Mouse (Mus musculus) lung, embryonic 15.5 days (tissue): ENCODE measurements around the gene Serac1. TPM values are rescaled to one million over a fixed set of nuclear protein-coding genes. Genes with fewer than 3 reads are reported as not detected.

Experiments
- ATAC-seq: fragments of 200-750 bp; cut with Nextera tagmentation; 2 replicates; pipeline ENCODE4 v1.8.0; 2017; ENCODE audit warnings: moderate number of reproducible peaks, borderline replicate concordance; ENCODE audit not compliant: low FRiP score, low TSS enrichment; ENCODE audit errors: extremely low read depth
- H3K27ac ChIP-seq: fragments of 300-500 bp; sonication (generic); 2 replicates; pipeline ENCODE4 v1.5.1; 2015; ENCODE audit warnings: moderate library complexity, mild to moderate bottlenecking, inconsistent platforms
- H3K27me3 ChIP-seq: fragments of 300-500 bp; sonication (generic); 2 replicates; pipeline ENCODE4 v1.6.1; 2015; ENCODE audit warnings: inconsistent platforms
- H3K36me3 ChIP-seq: fragments of 300-500 bp; sonication (generic); 2 replicates; pipeline ENCODE4 v1.6.1; 2015; ENCODE audit warnings: inconsistent platforms
- H3K4me1 ChIP-seq: fragments of 300-500 bp; sonication (generic); 2 replicates; pipeline ENCODE4 v1.6.1; 2015; ENCODE audit warnings: inconsistent platforms
- H3K4me2 ChIP-seq: fragments of 300-500 bp; sonication (generic); 2 replicates; pipeline ENCODE4 v1.6.1; 2015; ENCODE audit warnings: inconsistent platforms, mild to moderate bottlenecking, moderate library complexity
- H3K4me3 ChIP-seq: fragments of 300-500 bp; sonication (generic); 2 replicates; pipeline ENCODE4 v1.5.1; 2015; ENCODE audit warnings: mild to moderate bottlenecking, inconsistent platforms
- H3K9ac ChIP-seq: fragments of 300-500 bp; sonication (generic); 2 replicates; pipeline ENCODE4 v1.6.1; 2015; ENCODE audit warnings: inconsistent platforms
- H3K9me3 ChIP-seq: fragments of 300-500 bp; sonication (generic); 2 replicates; pipeline ENCODE4 v1.6.1; 2016; ENCODE audit warnings: inconsistent platforms
- WGBS: fragments of 180-500 bp; shearing (Covaris S2); methylation state at CpG from one replicate; pipeline ENCODE4 v1.1.7; 2015; 5-methylcytosine and 5-hydroxymethylcytosine counted together
- polyA plus RNA-seq: library from polyadenylated mRNA; unstranded; fragments of >200 nt; fragmentation: Nextera tagmentation; extraction: Ambion mirVana; gene quantifications from 2 replicates; pipeline ENCODE4 v1.2.1, GENCODE M21; 2015

Gene Serac1
- polyA plus RNA-seq, 1 experiment from 2014 or later, result 4.1 TPM

- ATAC-seq, result no peak
- Histone ChIP-seq H3K4me2 (no peak overlapping the region), H3K36me3 (no peaks in the 10 kb centered on the region), H3K4me3 (no peak overlapping the region), H3K9me3 (no peaks in the 10 kb centered on the region), H3K4me1 (peaks cover 31% of the 10 kb centered on the region), H3K9ac (no peak overlapping the region), H3K27me3 (no peaks in the 10 kb centered on the region), H3K27ac (no peak overlapping the region)
- WGBS, result 57% methylated on average over 7 of the region's 7 CpGs
These were observed 77.7 kb downstream of the Serac1 start for GRCm38 (mm10) chr17:6001836-6002235.

- no peak for ATAC-seq
- Histone ChIP-seq H3K9ac (no peak overlapping the region), H3K4me2 (no peak overlapping the region), H3K4me1 (peaks cover 27% of the 10 kb centered on the region), H3K36me3 (no peaks in the 10 kb centered on the region), H3K27ac (no peak overlapping the region), H3K9me3 (no peaks in the 10 kb centered on the region), H3K27me3 (no peaks in the 10 kb centered on the region), H3K4me3 (no peak overlapping the region)
- WGBS, result 67% methylated on average over 6 of the region's 6 CpGs
These were observed 78.2 kb downstream of the Serac1 start for GRCm38 (mm10) chr17:6001389-6001788.

GRCm38 (mm10) chr17:6000864-6001319, 78.6 kb downstream of the Serac1 start:
- H3K4me1 ChIP-seq, result peaks cover 22% of the 10 kb centered on the region
- WGBS, result 78% methylated on average over 8 of the region's 8 CpGs
- no peak overlapping the region for H3K27ac ChIP-seq
- no peaks in the 10 kb centered on the region for H3K27me3 ChIP-seq
- H3K36me3 ChIP-seq, result no peaks in the 10 kb centered on the region
- H3K4me2 ChIP-seq, result no peak overlapping the region
- H3K9ac ChIP-seq, result no peak overlapping the region
- no peak for ATAC-seq
- no peak overlapping the region for H3K4me3 ChIP-seq
- no peaks in the 10 kb centered on the region for H3K9me3 ChIP-seq

GRCm38 (mm10) chr17:5999039-5999543, 80.5 kb downstream of the Serac1 start:
- H3K27ac ChIP-seq, result no peak overlapping the region
- no peak for ATAC-seq
- 76% methylated on average over 5 of the region's 5 CpGs for WGBS
- peaks cover 11% of the 10 kb centered on the region for H3K4me1 ChIP-seq
- H3K27me3 ChIP-seq, result no peaks in the 10 kb centered on the region
- no peaks in the 10 kb centered on the region for H3K9me3 ChIP-seq
- H3K4me2 ChIP-seq, result no peak overlapping the region
- no peak overlapping the region for H3K9ac ChIP-seq
- H3K36me3 ChIP-seq, result no peaks in the 10 kb centered on the region
- no peak overlapping the region for H3K4me3 ChIP-seq

- Histone ChIP-seq H3K36me3 (no peaks in the 10 kb centered on the region), H3K27ac (no peak overlapping the region), H3K27me3 (no peaks in the 10 kb centered on the region), H3K9ac (no peak overlapping the region), H3K4me1 (peaks cover 11% of the 10 kb centered on the region), H3K9me3 (no peaks in the 10 kb centered on the region), H3K4me2 (no peak overlapping the region), H3K4me3 (no peak overlapping the region)
- no peak for ATAC-seq
These were observed 81.4 kb downstream of the Serac1 start for GRCm38 (mm10) chr17:5998235-5998500.

- H3K27me3 ChIP-seq, result no peaks in the 10 kb centered on the region
- no peak overlapping the region for H3K4me2 ChIP-seq
- H3K4me3 ChIP-seq, result no peak overlapping the region
- ATAC-seq, result 0 out of 2 replicates have a peak, but pooled peaks have one; percentile 17
- H3K4me1 ChIP-seq, result peaks cover 11% of the 10 kb centered on the region
- no peaks in the 10 kb centered on the region for H3K9me3 ChIP-seq
- no peak overlapping the region for H3K9ac ChIP-seq
- 56% methylated on average over 16 of the region's 16 CpGs for WGBS
- H3K36me3 ChIP-seq, result no peaks in the 10 kb centered on the region
- peak overlapping the region; percentile 48 for H3K27ac ChIP-seq
These were observed 81.9 kb downstream of the Serac1 start for GRCm38 (mm10) chr17:5997380-5998234.

- Histone ChIP-seq H3K27ac (no peak overlapping the region), H3K4me3 (no peak overlapping the region), H3K9me3 (no peaks in the 10 kb centered on the region), H3K27me3 (no peaks in the 10 kb centered on the region), H3K4me1 (peaks cover 11% of the 10 kb centered on the region), H3K9ac (no peak overlapping the region), H3K36me3 (no peaks in the 10 kb centered on the region), H3K4me2 (no peak overlapping the region)
- 80% methylated on average over 14 of the region's 14 CpGs for WGBS
- ATAC-seq, result no peak
These were observed 83.0 kb downstream of the Serac1 start for GRCm38 (mm10) chr17:5996589-5996988.

- Histone ChIP-seq H3K27me3 (no peaks in the 10 kb centered on the region), H3K36me3 (no peaks in the 10 kb centered on the region), H3K9ac (no peak overlapping the region), H3K4me2 (no peak overlapping the region), H3K9me3 (no peaks in the 10 kb centered on the region), H3K4me3 (no peak overlapping the region), H3K4me1 (peaks cover 11% of the 10 kb centered on the region), H3K27ac (no peak overlapping the region)
- ATAC-seq, result no peak
- 58% methylated on average over 6 of the region's 6 CpGs for WGBS
These were observed 84.9 kb downstream of the Serac1 start for GRCm38 (mm10) chr17:5994606-5995005.

- no peak overlapping the region for H3K9ac ChIP-seq
- no peak for ATAC-seq
- no peaks in the 10 kb centered on the region for H3K36me3 ChIP-seq
- 50% methylated on average over 3 of the region's 3 CpGs for WGBS
- no peak overlapping the region for H3K4me2 ChIP-seq
- peaks cover 8% of the 10 kb centered on the region for H3K4me1 ChIP-seq
- no peaks in the 10 kb centered on the region for H3K27me3 ChIP-seq
- H3K27ac ChIP-seq, result no peak overlapping the region
- H3K4me3 ChIP-seq, result no peak overlapping the region
- no peaks in the 10 kb centered on the region for H3K9me3 ChIP-seq
These were observed 85.8 kb downstream of the Serac1 start for GRCm38 (mm10) chr17:5993581-5994260.

GRCm38 (mm10) chr17:5992866-5993580, 86.5 kb downstream of the Serac1 start:
- no peak overlapping the region for H3K4me3 ChIP-seq
- no peak overlapping the region for H3K4me2 ChIP-seq
- H3K9ac ChIP-seq, result no peak overlapping the region
- H3K27ac ChIP-seq, result no peak overlapping the region
- no peaks in the 10 kb centered on the region for H3K27me3 ChIP-seq
- WGBS, result 80% methylated on average over 5 of the region's 5 CpGs
- H3K36me3 ChIP-seq, result no peaks in the 10 kb centered on the region
- ATAC-seq, result no peak
- H3K4me1 ChIP-seq, result peaks cover 10% of the 10 kb centered on the region
- H3K9me3 ChIP-seq, result no peaks in the 10 kb centered on the region
